In the genomic region with DNA sequence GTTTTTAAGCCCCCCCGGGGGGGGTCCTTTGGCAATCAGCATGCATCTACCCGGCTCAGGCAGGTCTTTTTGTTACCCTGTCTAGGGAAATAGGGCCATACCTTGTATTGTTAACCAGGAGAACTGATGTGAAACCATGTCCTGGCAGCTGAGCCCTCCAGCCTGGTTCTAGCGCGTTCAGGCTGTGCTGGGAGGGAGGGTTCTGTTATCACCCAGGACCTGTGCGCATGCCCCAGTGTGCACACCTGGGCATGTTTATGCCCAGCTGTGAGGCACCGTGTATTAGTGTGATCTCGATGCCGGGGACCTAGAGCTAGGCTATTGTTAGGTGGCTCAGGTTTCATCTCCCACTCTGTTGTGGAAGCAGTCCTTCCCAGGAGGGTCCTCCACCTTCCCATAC, we compare ENCODE assay signal across 8 mouse cellular contexts. TPM values are rescaled to one million over a fixed set of nuclear protein-coding genes. Genes with fewer than 3 reads are reported as not detected.
DNase-seq lines count a peak whose midpoint lies in the region; ATAC-seq and TF ChIP-seq lines count a peak whose summit lies in the region.

No protein-coding gene starts in this region.

- peaks cover 42% of the 10 kb centered on the region for H3K4me1 ChIP-seq in forebrain, postnatal 0 days (ENCODE audit: insufficient read depth)
- peaks cover 3 to 26% of the 10 kb centered on the region in 2 experiments; a peak in 3 of 4 replicates for H3K4me1 ChIP-seq in liver, embryonic 14.5 days (replicated peaks; ENCODE audit: control insufficient read depth in 2 of 2, insufficient read depth in 2 of 2, low read length in 1 of 2)

- no peaks in the 10 kb centered on the region for H3K27me3 ChIP-seq in forebrain, postnatal 0 days (ENCODE audit: insufficient read depth, low read length)
- peaks cover 51% of the 10 kb centered on the region for H3K27me3 ChIP-seq in liver, embryonic 14.5 days (ENCODE audit: control insufficient read depth, insufficient read depth, low read length)

- WGBS in forebrain, postnatal 0 days: 15% methylated on average over 8 of the region's 8 CpGs
- WGBS in liver, embryonic 14.5 days (ENCODE audit: insufficient replicate concordance): 6% methylated on average over 8 of the region's 8 CpGs

- peak overlapping the region; percentile 99 for H3K4me2 ChIP-seq in forebrain, postnatal 0 days (ENCODE audit: low read depth)
- H3K4me2 ChIP-seq in liver, embryonic 14.5 days (ENCODE audit: low read depth): peak overlapping the region; percentile 89

- peak overlapping the region; percentile 53 for H3K4me3 ChIP-seq in forebrain, postnatal 0 days (ENCODE audit: low read depth, low read length)
- H3K4me3 ChIP-seq in liver, embryonic 14.5 days (ENCODE audit: insufficient read depth in 1 of 2, low read depth in 2 of 2, low read length in 2 of 2): peak overlapping the region; percentile 10 to 56

- H3K27ac ChIP-seq in forebrain, postnatal 0 days (ENCODE audit: low read depth, low read length): no peak overlapping the region
- no peak overlapping the region for H3K27ac ChIP-seq in liver, embryonic 14.5 days

- no peaks in the 10 kb centered on the region for H3K36me3 ChIP-seq in forebrain, postnatal 0 days (ENCODE audit: insufficient read depth)
- H3K36me3 ChIP-seq in liver, embryonic 14.5 days (replicated peaks; ENCODE audit: control insufficient read depth, insufficient read depth, low read depth): no peaks in the 10 kb centered on the region

- no peak for TF ChIP-seq EP300 in liver, embryonic 14.5 days (IDR thresholded peaks at IDR 0.05; ENCODE audit: low read depth)

- H3K9ac ChIP-seq in forebrain, postnatal 0 days: peak overlapping the region; percentile 25; the same call in 1 of the 2 replicates
- no peak overlapping the region for H3K9ac ChIP-seq in liver, embryonic 14.5 days (replicated peaks)

- peak; percentile 27 for DNase-seq in cerebellum, adult 11-12 months
- no peak for DNase-seq in cerebellum, adult 11 months
- peak; percentile 26 for DNase-seq in A20 (ENCODE audit: low read depth, low spot score)
- DNase-seq in forebrain, postnatal 0 days: no peak
- no peak for DNase-seq in liver, embryonic 14.5 days (ENCODE audit: low read depth in 3 of 3, low spot score in 3 of 3)
- peak; percentile 75 for DNase-seq in thymus, postnatal 4 days
- no peak for DNase-seq in ovary, postnatal 10 days (ENCODE audit: low spot score)
- no peak for DNase-seq in layer of hippocampus, postnatal 10 days (ENCODE audit: low spot score in 2 of 2)

- no peak for ATAC-seq in forebrain, postnatal 0 days
- no peak for ATAC-seq in liver, embryonic 14.5 days (ENCODE audit: insufficient read depth)

- no peaks in the 10 kb centered on the region for H3K9me3 ChIP-seq in forebrain, postnatal 0 days (ENCODE audit: low read length)
- no peaks in the 10 kb centered on the region for H3K9me3 ChIP-seq in liver, embryonic 14.5 days (ENCODE audit: control insufficient read depth, low read length)

- TF ChIP-seq CTCF in forebrain, postnatal 0 days (IDR thresholded peaks at IDR 0.05; ENCODE audit: low read depth): no peak
- TF ChIP-seq CTCF in liver, embryonic 14.5 days (IDR thresholded peaks at IDR 0.05; ENCODE audit: low read depth): no peak

RNA-seq across cellular contexts. Expression of a gene that starts 21.1 kb away (rescaled TPM):
- total RNA-seq in forebrain, postnatal 0 days (2014; rRNA removed): 1.2 and 1.4 TPM in 2 replicates
- polyA plus RNA-seq in forebrain, postnatal 0 days (2015; fragmentation: Nextera tagmentation; extraction: Ambion mirVana): 2.0 and 2.7 TPM in 2 replicates
- not detected in 2 replicates for polyA plus RNA-seq in liver, embryonic 14.5 days (2012; rRNA removed)
- not detected in 2 replicates for polyA plus RNA-seq in liver, embryonic 14.5 days (2014; fragmentation: Nextera tagmentation; extraction: Ambion mirVana)
- 1 to 10 TPM; 2.4 to 3.6 TPM for total RNA-seq in layer of hippocampus, postnatal 10 days (2021)

RNA-seq across cellular contexts. Expression of a gene that starts 34.1 kb away (rescaled TPM):
- 11.6 and 15.2 TPM in 2 replicates for total RNA-seq in forebrain, postnatal 0 days (2014; rRNA removed)
- polyA plus RNA-seq in forebrain, postnatal 0 days (2015; fragmentation: Nextera tagmentation; extraction: Ambion mirVana): 9.5 and 10.7 TPM in 2 replicates
- polyA plus RNA-seq in liver, embryonic 14.5 days (2012; rRNA removed): 1.9 and 2.3 TPM in 2 replicates
- 3.0 and 3.2 TPM in 2 replicates for polyA plus RNA-seq in liver, embryonic 14.5 days (2014; fragmentation: Nextera tagmentation; extraction: Ambion mirVana)
- 10 to 100 TPM; 21.7 to 24.0 TPM for total RNA-seq in layer of hippocampus, postnatal 10 days (2021)

RNA-seq across cellular contexts. Expression of a gene that starts 54.2 kb away (rescaled TPM):
- 2.2 and 2.3 TPM in 2 replicates for total RNA-seq in forebrain, postnatal 0 days (2014; rRNA removed)
- 1.3 and 1.7 TPM in 2 replicates for polyA plus RNA-seq in forebrain, postnatal 0 days (2015; fragmentation: Nextera tagmentation; extraction: Ambion mirVana)
- 16.9 and 28.6 TPM in 2 replicates for polyA plus RNA-seq in liver, embryonic 14.5 days (2012; rRNA removed)
- 64.1 and 71.0 TPM in 2 replicates for polyA plus RNA-seq in liver, embryonic 14.5 days (2014; fragmentation: Nextera tagmentation; extraction: Ambion mirVana)
- 1 to 10 TPM; 1.1 to 2.2 TPM for total RNA-seq in layer of hippocampus, postnatal 10 days (2021)

Comparison
In these comparisons a context has a peak if more than half of its experiments do, and no peak if none do; other contexts are left out.
1. DNase-seq: peak in cerebellum, adult 11-12 months (single experiment), A20 (single experiment) and thymus, postnatal 4 days (single experiment); none in cerebellum, adult 11 months (single experiment), forebrain, postnatal 0 days (single experiment), liver, embryonic 14.5 days (0 of 3), ovary, postnatal 10 days (single experiment) and layer of hippocampus, postnatal 10 days (0 of 2).